Comparison of ENCODE assay signal across 25 mouse cellular contexts in genomic region chr2:58536796-58537195, GRCm38 (mm10). TPM values are rescaled to one million over a fixed set of nuclear protein-coding genes. Genes with fewer than 3 reads are reported as not detected.
DNase-seq lines count a peak whose midpoint lies in the region; ATAC-seq and TF ChIP-seq lines count a peak whose summit lies in the region.
"Had no signal": no experiment of that assay in that cellular context is flagged by ENCODE, and none has a peak within 500 bp of the region (broad histone marks: within the 10 kb centered on the region; RNA-seq: fewer than 3 reads in every experiment).

No protein-coding gene starts in this region.

- H3K9me3 ChIP-seq in liver, embryonic 12.5 days (replicated peaks): no peaks in the 10 kb centered on the region
- H3K9me3 ChIP-seq: embryonic facial prominence, embryonic 10.5 days; embryonic facial prominence, embryonic 12.5 days; forebrain, embryonic 13.5 days had no signal

- 0 out of 2 replicates have a peak overlapping the region, but pooled peaks have one; percentile 1 for H3K27ac ChIP-seq in gastrocnemius, adult 2 months
- peak overlapping the region; percentile 30; the same call in 1 of the 2 replicates for H3K27ac ChIP-seq in liver, adult 2 months (replicated peaks; ENCODE audit: insufficient read depth, low read depth, low read length)
- H3K27ac ChIP-seq in liver, embryonic 12.5 days: no peak overlapping the region
- H3K27ac ChIP-seq: embryonic facial prominence, embryonic 10.5 days; embryonic facial prominence, embryonic 12.5 days; forebrain, embryonic 13.5 days had no signal

- no peak overlapping the region for H3K4me2 ChIP-seq in liver, embryonic 12.5 days
- H3K4me2 ChIP-seq: embryonic facial prominence, embryonic 12.5 days; forebrain, embryonic 13.5 days had no signal

- 88% methylated on average over 3 of the region's 3 CpGs for WGBS in liver, adult 2 months
- WGBS in liver, embryonic 12.5 days (ENCODE audit: insufficient replicate concordance): 69% methylated on average over 3 of the region's 3 CpGs

- no peaks in the 10 kb centered on the region for H3K27me3 ChIP-seq in liver, adult 2 months (ENCODE audit: control insufficient read depth, insufficient read depth, low read length)
- H3K27me3 ChIP-seq in liver, embryonic 12.5 days (replicated peaks): no peaks in the 10 kb centered on the region
- H3K27me3 ChIP-seq: CH12.LX; embryonic facial prominence, embryonic 12.5 days; forebrain, embryonic 13.5 days; Patski had no signal

- intact Hi-C loops in gastrocnemius, adult 2 months (cut with DNase I): no loop called here

- no peak for TF ChIP-seq POLR2A in liver, adult 2 months (IDR thresholded peaks at IDR 0.05; ENCODE audit: extremely low read depth, insufficient read depth, low read length)

- DNase-seq in gastrocnemius, adult 2 months: no peak
- DNase-seq in gastrocnemius, adult 18-20 months (ENCODE audit: low spot score): no peak
- DNase-seq in liver, adult 2 months (ENCODE audit: extremely low read depth, low read depth, low spot score): no peak
- peak; percentile 60 to 73 for DNase-seq in lung, adult 18-20 months
- DNase-seq in lung, postnatal 14 days: no peak
- peak; percentile 74 for DNase-seq in lung, postnatal 25 days (ENCODE audit: low spot score)
- no peak for DNase-seq in lung, postnatal 4 days
- DNase-seq: adrenal gland, adult 8-10 months; adrenal gland, postnatal 14 days; adrenal gland, postnatal 36 days; B cell, adult 2 months; cerebellum, adult 11-12 months; cerebellum, adult 2 months; cerebellum, adult 9-10 months; cerebellum, postnatal 10 days; cerebellum, postnatal 25 days had no signal

- no peak overlapping the region for H3K9ac ChIP-seq in liver, adult 2 months (ENCODE audit: low read depth, low read length)
- no peak overlapping the region for H3K9ac ChIP-seq in liver, embryonic 12.5 days
- H3K9ac ChIP-seq: embryonic facial prominence, embryonic 12.5 days; forebrain, embryonic 13.5 days had no signal

- ATAC-seq in liver, embryonic 12.5 days: no peak
- ATAC-seq: activated CD4-positive, CD25-positive, alpha-beta regulatory T cell, adult 4 months; CD4-positive, CD25-positive, alpha-beta regulatory T cell, adult 4 months; forebrain, embryonic 13.5 days; Patski had no signal

- H3K36me3 ChIP-seq in liver, adult 2 months (ENCODE audit: control insufficient read depth, insufficient read depth, low read length): no peaks in the 10 kb centered on the region
- H3K36me3 ChIP-seq in liver, embryonic 12.5 days: no peaks in the 10 kb centered on the region
- H3K36me3 ChIP-seq: G1E had no signal

- H3K4me3 ChIP-seq in gastrocnemius, adult 2 months: no peak overlapping the region
- no peak overlapping the region for H3K4me3 ChIP-seq in liver, adult 2 months (ENCODE audit: insufficient read depth, low read depth, low read length)
- H3K4me3 ChIP-seq in liver, embryonic 12.5 days: no peak overlapping the region
- H3K4me3 ChIP-seq: embryonic facial prominence, embryonic 10.5 days; embryonic facial prominence, embryonic 12.5 days; forebrain, embryonic 13.5 days had no signal

- no peak for TF ChIP-seq CTCF in gastrocnemius, adult 2 months (IDR thresholded peaks at IDR 0.05)
- no peak for TF ChIP-seq CTCF in liver, adult 2 months (IDR thresholded peaks at IDR 0.05; ENCODE audit: low read depth, low read length)

- peaks cover 42% of the 10 kb centered on the region for H3K4me1 ChIP-seq in liver, adult 2 months (ENCODE audit: control insufficient read depth, insufficient read depth, low read length)
- H3K4me1 ChIP-seq in liver, embryonic 12.5 days: peaks cover 55% of the 10 kb centered on the region

- H3K79me2 ChIP-seq in liver, adult 2 months (ENCODE audit: control insufficient read depth, insufficient read depth, low read length): peaks cover 28% of the 10 kb centered on the region

RNA-seq across cellular contexts. Expression of gene Acvr1, which starts 30.2 kb away (rescaled TPM):
- total RNA-seq in gastrocnemius, adult 2 months (2021): 10 to 100 TPM; 17.6 to 23.2 TPM
- total RNA-seq in gastrocnemius, adult 18-20 months (2021): 10 to 100 TPM; 20.6 to 26.8 TPM
- 8.4 and 9.0 TPM in 2 replicates for total RNA-seq in liver, adult 2 months (2014; rRNA removed)
- polyA plus RNA-seq in liver, adult 2 months (2012; rRNA removed): 4.3 and 5.7 TPM in 2 replicates
- polyA plus RNA-seq in liver, embryonic 12.5 days (2016; fragmentation: Nextera tagmentation; extraction: Ambion mirVana): 3.4 and 3.8 TPM in 2 replicates
- total RNA-seq: CH12.LX had no signal
- polyA plus RNA-seq: G1E had no signal

RNA-seq across cellular contexts. Expression of gene Upp2, which starts 30.3 kb away (rescaled TPM):
- total RNA-seq in gastrocnemius, adult 2 months (2021): 1 to 10 TPM; 2.0 to 2.4 TPM
- 1 to 10 TPM; 2.1 to 3.1 TPM for total RNA-seq in gastrocnemius, adult 18-20 months (2021)
- 1,501 and 1,754 TPM in 2 replicates for total RNA-seq in liver, adult 2 months (2014; rRNA removed)
- polyA plus RNA-seq in liver, adult 2 months (2012; rRNA removed): 105 and 134 TPM in 2 replicates
- polyA plus RNA-seq in liver, embryonic 12.5 days (2016; fragmentation: Nextera tagmentation; extraction: Ambion mirVana): 1.8 and 2.6 TPM in 2 replicates
- total RNA-seq: CH12.LX had no signal
- polyA plus RNA-seq: CD4-positive, CD25-positive, alpha-beta regulatory T cell, adult 4 months; G1E had no signal

Comparison
In these comparisons a context has a peak if more than half of its experiments do, and no peak if none do; other contexts are left out.
1. DNase-seq: peak in lung, adult 18-20 months (2 of 2) and lung, postnatal 25 days (single experiment); none in gastrocnemius, adult 2 months (single experiment), gastrocnemius, adult 18-20 months (single experiment), liver, adult 2 months (single experiment), lung, postnatal 14 days (single experiment) and lung, postnatal 4 days (0 of 2).
2. RNA of gene Upp2, which starts 30.3 kb away (total RNA-seq): 1,501 to 1,754 TPM in liver, adult 2 months; 2.1 to 3.1 TPM in gastrocnemius, adult 18-20 months and 2.0 to 2.4 TPM in gastrocnemius, adult 2 months; every median in the first group is over 100 times any median in the second.